Mouse (Mus musculus) midbrain, embryonic 14.5 days (tissue): ENCODE results near the gene Ywhag. TPM values are rescaled to one million over a fixed set of nuclear protein-coding genes. Genes with fewer than 3 reads are reported as not detected.

Experiments
- ATAC-seq: fragments of 200-750 bp; cut with Nextera tagmentation; 2 replicates; pipeline ENCODE4 v1.8.0; 2017; ENCODE audit warnings: moderate number of reproducible peaks, moderate library complexity; ENCODE audit not compliant: low FRiP score, low TSS enrichment
- DNase-seq: peaks from one replicate; pipeline ENCODE4 v3.0.0-alpha.2; 2015
- H3K27ac ChIP-seq: fragments of 300-500 bp; sonication (generic); replicated peaks from 2 replicates; pipeline ENCODE4 v1.5.1; 2014; ENCODE audit warnings: mild to moderate bottlenecking, low read depth, low read length, moderate library complexity
- H3K27me3 ChIP-seq: fragments of 300-500 bp; sonication (generic); 2 replicates; pipeline ENCODE4 v1.6.1; 2014; ENCODE audit warnings: low read length, control low read depth, mixed read lengths; ENCODE audit not compliant: control insufficient read depth, insufficient read depth
- H3K36me3 ChIP-seq: fragments of 300-500 bp; sonication (generic); 2 replicates; pipeline ENCODE4 v1.6.1; 2014; ENCODE audit warnings: low read length, control low read depth; ENCODE audit not compliant: control insufficient read depth, insufficient read depth
- H3K4me1 ChIP-seq: fragments of 300-500 bp; sonication (generic); 2 replicates; pipeline ENCODE4 v1.6.1; 2014; ENCODE audit warnings: mild to moderate bottlenecking, antibody characterized with exemption, low read length, control low read depth; ENCODE audit not compliant: control insufficient read depth, insufficient read depth
- H3K4me2 ChIP-seq: fragments of 300-500 bp; sonication (generic); 2 replicates; pipeline ENCODE4 v1.6.1; 2014; ENCODE audit warnings: mild to moderate bottlenecking, low read length, moderate library complexity
- H3K4me3 ChIP-seq: fragments of 300-500 bp; sonication (generic); replicated peaks from 2 replicates; pipeline ENCODE4 v1.5.1; 2014; ENCODE audit warnings: low read depth, low read length
- H3K9ac ChIP-seq: fragments of 300-500 bp; sonication (generic); replicated peaks from 2 replicates; pipeline ENCODE4 v1.6.1; 2014; ENCODE audit warnings: mild to moderate bottlenecking, low read length, moderate library complexity
- H3K9me3 ChIP-seq: fragments of 300-500 bp; sonication (generic); 2 replicates; pipeline ENCODE4 v1.6.1; 2016; ENCODE audit warnings: low read length, control low read depth, mixed read lengths; ENCODE audit not compliant: control insufficient read depth
- WGBS: fragments of 180-500 bp; shearing (Covaris S2); extraction: QIAGEN DNeasy Blood & Tissue Kit; methylation state at CpG from one replicate; pipeline ENCODE4 v1.1.7; 2014; 5-methylcytosine and 5-hydroxymethylcytosine counted together
- polyA plus RNA-seq: library from polyadenylated mRNA; unstranded; fragments of >200 nt; fragmentation: Nextera tagmentation; extraction: Ambion mirVana; gene quantifications from 2 replicates; pipeline ENCODE4 v1.2.1, GENCODE M21; 2014

Gene Ywhag
- polyA plus RNA-seq, 1 experiment from 2014 or later = 420 TPM

- H3K27ac ChIP-seq = 0 out of 2 replicates have a peak overlapping the region, but pooled peaks have one; percentile 6
- peaks cover 3% of the 10 kb centered on the region; the same call in 1 of the 2 replicates for H3K4me1 ChIP-seq
- H3K27me3 ChIP-seq = no peaks in the 10 kb centered on the region
- peak; percentile 33 for DNase-seq
- no peaks in the 10 kb centered on the region for H3K9me3 ChIP-seq
- no peak overlapping the region for H3K4me2 ChIP-seq
- no peak overlapping the region for H3K4me3 ChIP-seq
- ATAC-seq = no peak
- no peak overlapping the region for H3K9ac ChIP-seq
- 54% methylated on average over 13 of the region's 13 CpGs for WGBS
- no peaks in the 10 kb centered on the region for H3K36me3 ChIP-seq
Measured at GRCm38 (mm10) chr5:135879449-135880158, 54.8 kb downstream of the Ywhag start.

DNA sequence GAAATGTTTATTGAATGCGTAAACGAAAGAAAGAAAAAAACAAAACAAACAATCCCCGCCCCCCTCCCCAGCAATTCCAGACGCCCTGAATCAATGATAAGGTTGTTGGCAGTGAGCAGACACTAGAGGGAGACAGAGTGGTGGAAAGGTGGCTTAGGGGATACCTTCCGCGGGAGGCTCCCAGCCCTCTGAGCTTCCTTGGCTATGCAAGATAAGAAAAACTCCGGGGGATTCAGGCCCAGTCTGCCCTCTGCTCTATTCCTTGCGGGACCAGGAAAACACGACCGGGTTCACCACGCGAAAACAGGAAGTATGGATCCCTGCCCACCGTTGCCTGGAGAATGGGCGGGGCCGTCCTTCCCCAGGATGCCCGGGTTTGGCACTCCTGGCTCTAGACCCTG lies 56.6 kb downstream of the Ywhag start:
- Histone ChIP-seq H3K27me3 (no peaks in the 10 kb centered on the region), H3K4me3 (peak overlapping the region; percentile 26), H3K4me1 (peaks cover 7% of the 10 kb centered on the region; the same call in 1 of the 2 replicates), H3K4me2 (peak overlapping the region; percentile 57), H3K36me3 (peaks cover 3% of the 10 kb centered on the region; the same call in 1 of the 2 replicates), H3K9ac (peak overlapping the region; percentile 37), H3K9me3 (no peaks in the 10 kb centered on the region), H3K27ac (0 out of 2 replicates have a peak overlapping the region, but pooled peaks have one; percentile 45)
- DNase-seq = peak; percentile 88
- WGBS = under 1% methylated on average over 16 of the region's 16 CpGs
- no peak for ATAC-seq

GRCm38 (mm10) chr5:135877180-135877579 lies 57.2 kb downstream of the Ywhag start:
- Histone ChIP-seq H3K4me1 (peaks cover 7% of the 10 kb centered on the region; the same call in 1 of the 2 replicates), H3K4me3 (0 out of 2 replicates have a peak overlapping the region, but pooled peaks have one; percentile 26), H3K9me3 (no peaks in the 10 kb centered on the region), H3K36me3 (peaks cover 3% of the 10 kb centered on the region; the same call in 1 of the 2 replicates), H3K27me3 (no peaks in the 10 kb centered on the region), H3K4me2 (peak overlapping the region; percentile 57), H3K27ac (0 out of 2 replicates have a peak overlapping the region, but pooled peaks have one; percentile 32), H3K9ac (no peak overlapping the region)
- DNase-seq = peak; percentile 85
- 12% methylated on average over 8 of the region's 8 CpGs for WGBS
- ATAC-seq = no peak

- DNase-seq (no peak), ATAC-seq (no peak)
- 67% methylated on average over 9 of the region's 9 CpGs for WGBS
- H3K4me2 ChIP-seq = no peak overlapping the region
- H3K9me3 ChIP-seq = no peaks in the 10 kb centered on the region
- H3K36me3 ChIP-seq = peaks cover 20% of the 10 kb centered on the region; the same call in 1 of the 2 replicates
- H3K27me3 ChIP-seq = peaks cover 16% of the 10 kb centered on the region; the same call in 1 of the 2 replicates
- no peak overlapping the region for H3K9ac ChIP-seq
- no peak overlapping the region for H3K27ac ChIP-seq
- no peak overlapping the region for H3K4me3 ChIP-seq
- peaks cover 12% of the 10 kb centered on the region for H3K4me1 ChIP-seq
Measured at GRCm38 (mm10) chr5:135873753-135874152, 60.7 kb downstream of the Ywhag start.

- no peak overlapping the region for H3K4me3 ChIP-seq
- H3K36me3 ChIP-seq = peaks cover 20% of the 10 kb centered on the region; the same call in 1 of the 2 replicates
- peaks cover 18% of the 10 kb centered on the region; the same call in 1 of the 2 replicates for H3K27me3 ChIP-seq
- no peak overlapping the region for H3K4me2 ChIP-seq
- ATAC-seq = no peak
- DNase-seq = peak; percentile 35
- no peaks in the 10 kb centered on the region for H3K9me3 ChIP-seq
- peaks cover 19% of the 10 kb centered on the region for H3K4me1 ChIP-seq
- H3K27ac ChIP-seq = no peak overlapping the region
- no peak overlapping the region; the same call in 1 of the 2 replicates for H3K9ac ChIP-seq
- 15% methylated on average over 16 of the region's 16 CpGs for WGBS
Measured at GRCm38 (mm10) chr5:135872996-135873395, 61.4 kb downstream of the Ywhag start.

- Histone ChIP-seq H3K4me3 (no peak overlapping the region), H3K9ac (no peak overlapping the region), H3K4me2 (no peak overlapping the region), H3K27me3 (peaks cover 18% of the 10 kb centered on the region; the same call in 1 of the 2 replicates), H3K27ac (no peak overlapping the region), H3K36me3 (peaks cover 20% of the 10 kb centered on the region; the same call in 1 of the 2 replicates), H3K9me3 (no peaks in the 10 kb centered on the region), H3K4me1 (peaks cover 25% of the 10 kb centered on the region)
- ATAC-seq = no peak
- no peak for DNase-seq
- WGBS = 93% methylated on average over 5 of the region's 5 CpGs
Measured at GRCm38 (mm10) chr5:135870505-135870904, 63.9 kb downstream of the Ywhag start.

DNA sequence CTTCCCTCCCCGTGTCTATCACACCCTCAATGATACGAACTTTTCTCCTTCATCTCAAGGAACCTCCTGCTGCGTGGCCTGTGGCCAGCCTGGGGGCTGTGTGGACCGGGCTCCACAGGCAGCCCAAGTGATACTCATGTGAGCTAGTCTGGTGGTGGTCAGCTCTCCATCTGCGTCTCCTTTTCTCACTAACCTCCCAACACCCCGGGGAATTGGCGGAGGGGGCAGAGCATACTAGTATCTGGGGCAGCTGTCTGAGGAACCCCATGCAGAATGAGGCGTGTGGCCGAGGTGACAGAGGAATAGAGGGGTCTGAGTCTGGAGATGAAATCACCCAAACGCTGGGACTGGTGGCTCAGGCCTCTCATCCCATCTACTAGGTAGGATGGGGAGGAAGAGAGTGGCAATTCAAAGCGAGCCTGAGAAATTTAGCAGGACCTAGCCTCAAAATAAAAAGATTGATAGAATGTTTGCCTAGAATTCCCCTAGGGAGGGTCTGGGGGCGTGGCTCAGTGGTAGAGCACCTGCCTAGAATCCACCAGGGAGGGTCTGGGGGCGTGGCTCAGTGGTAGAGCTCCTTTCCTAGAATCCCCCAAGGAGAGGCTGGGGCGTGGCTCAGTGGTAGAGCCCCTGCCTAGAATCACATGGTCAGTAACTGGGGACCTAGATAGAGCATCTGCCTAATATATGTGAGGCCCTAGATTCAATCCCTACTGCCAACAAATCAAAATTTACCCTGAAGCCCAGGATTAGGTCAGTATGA lies 64.6 kb downstream of the Ywhag start:
- Histone ChIP-seq H3K9ac (no peak overlapping the region), H3K36me3 (peaks cover 20% of the 10 kb centered on the region; the same call in 1 of the 2 replicates), H3K4me1 (peaks cover 25% of the 10 kb centered on the region), H3K4me3 (no peak overlapping the region), H3K4me2 (peak overlapping the region; percentile 81), H3K27ac (no peak overlapping the region), H3K27me3 (peaks cover 18% of the 10 kb centered on the region; the same call in 1 of the 2 replicates), H3K9me3 (no peaks in the 10 kb centered on the region)
- 69% methylated on average over 14 of the region's 14 CpGs for WGBS
- DNase-seq (no peak), ATAC-seq (no peak)

DNA sequence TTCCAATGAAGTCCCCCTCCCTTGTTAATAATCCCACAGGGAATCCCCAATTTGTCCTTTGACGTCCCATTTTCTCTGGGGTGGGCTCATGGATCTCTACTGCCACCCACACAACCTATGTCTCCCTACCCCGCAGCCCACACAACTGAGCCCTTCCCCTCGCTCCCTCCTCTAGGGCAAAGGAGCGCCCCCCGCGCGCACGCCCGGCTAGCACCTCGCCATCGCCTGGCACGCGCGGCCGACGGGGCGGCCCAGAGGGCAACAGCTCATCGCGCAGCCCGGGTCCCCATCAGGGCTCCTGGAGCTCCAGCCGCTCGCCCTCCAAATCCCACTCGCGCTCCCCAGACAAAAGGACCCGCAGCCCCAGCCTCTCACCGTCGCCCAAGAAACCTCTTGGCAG lies 65.8 kb downstream of the Ywhag start:
- Histone ChIP-seq H3K4me1 (peaks cover 25% of the 10 kb centered on the region), H3K36me3 (peaks cover 20% of the 10 kb centered on the region; the same call in 1 of the 2 replicates), H3K4me2 (peak overlapping the region; percentile 81), H3K4me3 (peak overlapping the region; percentile 41), H3K9ac (peak overlapping the region; percentile 62), H3K9me3 (no peaks in the 10 kb centered on the region), H3K27me3 (peaks cover 18% of the 10 kb centered on the region; the same call in 1 of the 2 replicates), H3K27ac (no peak overlapping the region)
- DNase-seq (peak; percentile 54), ATAC-seq (no peak)
- WGBS = 4% methylated on average over 27 of the region's 27 CpGs
